Mouse (Mus musculus): ENCODE data around the gene Cdiptos.

Gene Cdiptos

GRCm38 (mm10) chr7:126975950-126976866 is at the start of gene Cdiptos:
Gene Cdiptos, minus strand, starts transcription at chr7:126976098.
- peak; percentile 91 to 96 for DNase-seq (ENCODE audit: low spot score in 2 of 2)

GRCm38 (mm10) chr7:127024755-127025555 is 49.1 kb upstream of the Cdiptos start:
- peak in 1 of 2 experiments; percentile 73 for DNase-seq (ENCODE audit: low spot score in 2 of 2)

- no peak for DNase-seq (ENCODE audit: low spot score in 2 of 2)
Observed at GRCm38 (mm10) chr7:127023896-127024690, 48.2 kb upstream of the Cdiptos start.

GRCm38 (mm10) chr7:127023272-127023691 is 47.4 kb upstream of the Cdiptos start:
- no peak for DNase-seq (ENCODE audit: low spot score in 2 of 2)

- DNase-seq (ENCODE audit: low spot score in 2 of 2): no peak
Observed at GRCm38 (mm10) chr7:127022528-127023271, 46.8 kb upstream of the Cdiptos start.

GRCm38 (mm10) chr7:127021563-127022527 is 45.9 kb upstream of the Cdiptos start:
- no peak for DNase-seq (ENCODE audit: low spot score in 2 of 2)

- DNase-seq (ENCODE audit: low spot score in 2 of 2): peak in 1 of 2 experiments; percentile 61
Observed at GRCm38 (mm10) chr7:127020901-127021562, 45.1 kb upstream of the Cdiptos start, which contains the start of the genes Gm42742 and Prrt2. Gene Gm42742, minus strand, starts transcription at chr7:127021097. Gene Prrt2, minus strand, starts transcription at chr7:127021211.

GRCm38 (mm10) chr7:127020491-127020890 is 44.6 kb upstream of the Cdiptos start:
- no peak for DNase-seq (ENCODE audit: low spot score in 2 of 2)

- DNase-seq (ENCODE audit: low spot score in 2 of 2): no peak
Observed at GRCm38 (mm10) chr7:127020031-127020430, 44.1 kb upstream of the Cdiptos start.

GRCm38 (mm10) chr7:127019306-127019960 is 43.5 kb upstream of the Cdiptos start:
- DNase-seq (ENCODE audit: low spot score in 2 of 2): no peak

GRCm38 (mm10) chr7:127018416-127019305 is 42.8 kb upstream of the Cdiptos start:
- DNase-seq (ENCODE audit: low spot score in 2 of 2): no peak

GRCm38 (mm10) chr7:127017950-127018345 is 42.0 kb upstream of the Cdiptos start:
- no peak for DNase-seq (ENCODE audit: low spot score in 2 of 2)

- peak; percentile 94 to 95 for DNase-seq (ENCODE audit: low spot score in 2 of 2)
Observed at GRCm38 (mm10) chr7:127016971-127017949, 41.4 kb upstream of the Cdiptos start, which contains the start of gene Pagr1a. Gene Pagr1a, minus strand, starts transcription at chr7:127017352.

- DNase-seq (ENCODE audit: low spot score in 2 of 2): no peak
Observed at GRCm38 (mm10) chr7:127016486-127016938, 40.6 kb upstream of the Cdiptos start.

GRCm38 (mm10) chr7:127016481-127016485 is 40.4 kb upstream of the Cdiptos start, which contains the start of gene Pagr1b:
Gene Pagr1b, minus strand, starts transcription at chr7:127016484.
- DNase-seq (ENCODE audit: low spot score in 2 of 2): no peak

- DNase-seq (ENCODE audit: low spot score in 2 of 2): no peak
Observed at GRCm38 (mm10) chr7:127016081-127016480, 40.2 kb upstream of the Cdiptos start.

GRCm38 (mm10) chr7:127014993-127015392 is 39.1 kb upstream of the Cdiptos start:
- no peak for DNase-seq (ENCODE audit: low spot score in 2 of 2)

Data from urinary bladder, postnatal 4 days (tissue).